Mouse (Mus musculus) lung, adult 10 weeks (tissue): ENCODE results near the gene Sike1. TPM values are rescaled to one million over a fixed set of nuclear protein-coding genes. Genes with fewer than 3 reads are reported as not detected.

ENCODE experiments used
- polyA plus RNA-seq: library from polyadenylated mRNA; stranded (reverse); fragments of 350-450 nt; fragmentation: Illumina TruSeq; extraction: RNeasy Lipid Tissue Mini Kit (QIAGEN cat#74804); gene quantifications from one replicate; pipeline ENCODE4 v1.2.3, GENCODE M21; 2014; ENCODE audit warnings: low read depth, low replicate concordance; ENCODE audit not compliant: insufficient read depth

Sike1 gene
- polyA plus RNA-seq = 32.5 TPM

GRCm38 (mm10) chr3:102995605-102996321, at the start of gene Sike1:
Sike1 (plus strand) TSS chr3:102995708.

GRCm38 (mm10) chr3:102964033-102964432, 31.5 kb upstream of the Sike1 start, which contains the start of gene Nr1h5:
Nr1h5 (minus strand) TSS chr3:102964133.

GRCm38 (mm10) chr3:103020249-103020942, 24.9 kb downstream of the Sike1 start, which contains the start of gene Csde1:
Csde1 (plus strand) TSS chr3:103020426.

Other genes with a start within 250 kb of the Sike1 start
- gene Tshb, start 213.0 kb upstream of the Sike1 start, polyA plus RNA-seq = 0.93 TPM
- 0.48 TPM for gene Sycp1, start 59.6 kb upstream of the Sike1 start, polyA plus RNA-seq
- gene Nr1h5, start 31.6 kb upstream of the Sike1 start, polyA plus RNA-seq = 0.15 TPM
- gene Csde1, start 24.7 kb downstream of the Sike1 start, polyA plus RNA-seq = 122 TPM
- 31.8 TPM for gene Nras, start 62.6 kb downstream of the Sike1 start, polyA plus RNA-seq
- 1.4 TPM for gene Ampd1, start 78.3 kb downstream of the Sike1 start, polyA plus RNA-seq
- gene Dennd2c, start 106.9 kb downstream of the Sike1 start, polyA plus RNA-seq = 2.0 TPM
- gene Bcas2, start 175.9 kb downstream of the Sike1 start, polyA plus RNA-seq = 55.7 TPM